Mouse (Mus musculus) CH12.LX (cell line): ENCODE measurements around the gene Surf6.

ENCODE experiments used
- CTCF ChIP-seq, 2 experiments: IDR thresholded peaks in 1 of 2; conservative IDR thresholded peaks in 1 of 2; 2 replicates each; pipeline ENCODE4 v1.5.1; 2011 to 2012; ENCODE audit warnings: low read depth in 2 of 2, low read length in 2 of 2, improper control_type of control experiment in 1 of 2, inconsistent platforms in 1 of 2, mild to moderate bottlenecking in 1 of 2, moderate library complexity in 1 of 2
- EP300 ChIP-seq: IDR thresholded peaks from 2 replicates; pipeline ENCODE4 v1.6.1; 2011; ENCODE audit warnings: low read length, improper control_type of control experiment
- ETS1 ChIP-seq: conservative IDR thresholded peaks from 2 replicates; pipeline ENCODE4 v1.6.1; 2012; ENCODE audit warnings: low read depth, mild to moderate bottlenecking, inconsistent platforms, low read length, improper control_type of control experiment, moderate library complexity
- IRF4 ChIP-seq: IDR thresholded peaks from 2 replicates; pipeline ENCODE4 v1.6.1; 2014; ENCODE audit warnings: low read depth, mild to moderate bottlenecking, inconsistent platforms, low read length, improper control_type of control experiment
- POLR2A ChIP-seq: IDR thresholded peaks from 2 replicates; pipeline ENCODE4 v1.6.1; 2011; ENCODE audit warnings: low read depth, mild to moderate bottlenecking, improper control_type of control experiment, low read length
- RAD21 ChIP-seq: IDR thresholded peaks from 2 replicates; pipeline ENCODE4 v1.6.1; 2011; ENCODE audit warnings: low read depth, mild to moderate bottlenecking, low read length, improper control_type of control experiment, moderate library complexity

- TF ChIP-seq RAD21 (no peak), EP300 (no peak), IRF4 (no peak), CTCF (conservative IDR thresholded peaks at IDR 0.05 in 1 of 2, IDR thresholded peaks at IDR 0.05 in 1 of 2; ENCODE audit: low read depth in 2 of 2, low read length in 2 of 2) (no peak), ETS1 (no peak), POLR2A (no peak)
Observed at GRCm38 (mm10) chr2:26905936-26906335, 3.3 kb upstream of the Surf6 start.
